Mouse (Mus musculus): ENCODE measurements around the gene N4bp2l2.

GRCm38 (mm10) chr5:150629272-150629671, 36.7 kb downstream of the N4bp2l2 start:
- TF ChIP-seq CTCF (IDR thresholded peaks at IDR 0.05) = no peak
- TF ChIP-seq EP300 (IDR thresholded peaks at IDR 0.05; ENCODE audit: insufficient read depth, low read depth, low read length) = no peak

Data from heart, adult 2 months (tissue).